Mouse (Mus musculus) small intestine, adult 2 months (tissue): ENCODE data around the gene Fcgr1. TPM values are rescaled to one million over a fixed set of nuclear protein-coding genes. Genes with fewer than 3 reads are reported as not detected.

Source experiments
- H3K27ac ChIP-seq: fragments of 200-500 bp; 2 replicates; pipeline ENCODE4 v1.5.1; 2012; ENCODE audit warnings: low read depth, low read length, control low read depth, inconsistent platforms; ENCODE audit not compliant: insufficient read depth
- H3K27me3 ChIP-seq: fragments of 200-500 bp; 2 replicates; pipeline ENCODE4 v1.6.1; 2012; ENCODE audit warnings: mild to moderate bottlenecking, moderate library complexity, low read length, inconsistent platforms; ENCODE audit not compliant: control insufficient read depth, insufficient read depth
- H3K36me3 ChIP-seq: fragments of 200-500 bp; 2 replicates; pipeline ENCODE4 v1.6.1; 2012; ENCODE audit warnings: mild to moderate bottlenecking, low read length, control low read depth, inconsistent platforms; ENCODE audit not compliant: control insufficient read depth, insufficient read depth
- H3K4me1 ChIP-seq: fragments of 200-500 bp; 2 replicates; pipeline ENCODE4 v1.6.1; 2012; ENCODE audit warnings: low read length, inconsistent platforms, mixed read lengths; ENCODE audit not compliant: control insufficient read depth, insufficient read depth, insufficient read length
- H3K4me3 ChIP-seq: fragments of 200-500 bp; 2 replicates; pipeline ENCODE4 v1.5.1; 2012; ENCODE audit warnings: low read depth, mild to moderate bottlenecking, control low read depth, inconsistent platforms, low read length, moderate library complexity
- CTCF ChIP-seq: fragments of 200-500 bp; IDR thresholded peaks from 2 replicates; pipeline ENCODE4 v1.5.1; 2012; ENCODE audit warnings: low read depth, mild to moderate bottlenecking, control low read depth, inconsistent platforms, low read length, moderate library complexity, mixed read lengths; ENCODE audit not compliant: insufficient replicate concordance, insufficient read length; ENCODE audit errors: extremely low read depth
- POLR2A ChIP-seq: fragments of 200-500 bp; IDR thresholded peaks from 2 replicates; pipeline ENCODE4 v1.6.1; 2012; ENCODE audit warnings: low read depth, mild to moderate bottlenecking, control low read depth, inconsistent platforms, low read length, moderate library complexity
- WGBS: fragments of 180-500 bp; shearing (Covaris S2); methylation state at CpG from one replicate; pipeline ENCODE4 v1.1.7; 2018; 5-methylcytosine and 5-hydroxymethylcytosine counted together
- polyA plus RNA-seq: library from polyadenylated mRNA; depleted of rRNA; stranded (reverse); fragments of >200 nt; gene quantifications from 2 replicates; pipeline ENCODE4 v1.2.3, GENCODE M21; 2012

Gene Fcgr1
- polyA plus RNA-seq, 1 experiment = 1.8 TPM

DNA sequence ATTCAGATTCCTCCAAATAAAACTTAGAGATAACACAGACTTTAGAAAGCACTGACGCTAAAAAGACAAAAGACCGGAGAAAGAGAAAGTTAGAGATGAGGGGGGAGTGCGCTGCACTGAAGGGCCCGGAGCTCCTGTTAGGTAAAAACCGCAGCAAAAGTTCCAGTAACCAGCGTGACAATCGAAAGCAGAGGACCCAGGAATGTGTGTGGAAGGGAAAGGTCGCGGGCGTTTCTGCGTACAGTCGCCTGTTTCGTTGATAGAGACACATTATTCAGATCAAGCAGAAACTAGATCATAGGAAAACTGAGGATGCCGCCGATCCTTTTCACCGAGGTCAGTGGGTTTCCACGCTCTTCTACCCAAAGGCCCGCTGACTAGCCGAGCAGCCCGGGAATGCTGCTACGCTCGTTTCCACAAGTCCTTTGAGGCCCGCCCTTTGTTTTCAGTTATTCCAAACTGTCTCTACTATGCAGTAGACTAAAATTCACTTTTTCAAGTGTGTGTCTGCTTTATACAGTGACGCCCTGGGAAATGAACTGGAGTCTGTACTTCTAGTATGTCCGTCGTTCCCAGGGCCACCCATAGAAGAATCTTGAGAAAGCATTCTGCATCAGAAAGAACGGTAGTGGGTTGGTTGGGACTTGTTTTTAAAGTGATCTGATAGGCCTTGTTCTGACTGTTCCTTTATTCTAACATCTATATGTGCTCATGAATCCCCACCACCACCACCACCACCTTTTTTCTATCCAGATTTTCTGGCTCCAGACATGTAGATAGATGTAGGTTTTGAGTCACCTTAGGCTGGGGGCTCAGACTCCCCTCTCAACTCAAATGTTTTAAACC is 30.0 kb downstream of the Fcgr1 start:
- H3K27ac ChIP-seq = peak overlapping the region; percentile 97
- H3K4me1 ChIP-seq = peaks cover 6% of the 10 kb centered on the region; the same call in 1 of the 2 replicates
- no peaks in the 10 kb centered on the region for H3K36me3 ChIP-seq
- H3K27me3 ChIP-seq = no peaks in the 10 kb centered on the region
- 1% methylated on average over 27 of the region's 27 CpGs for WGBS
- TF ChIP-seq CTCF (peak; percentile 29; the same call in 1 of the 2 replicates), POLR2A (no peak; the same call in 1 of the 2 replicates)
- H3K4me3 ChIP-seq = peak overlapping the region; percentile 67

DNA sequence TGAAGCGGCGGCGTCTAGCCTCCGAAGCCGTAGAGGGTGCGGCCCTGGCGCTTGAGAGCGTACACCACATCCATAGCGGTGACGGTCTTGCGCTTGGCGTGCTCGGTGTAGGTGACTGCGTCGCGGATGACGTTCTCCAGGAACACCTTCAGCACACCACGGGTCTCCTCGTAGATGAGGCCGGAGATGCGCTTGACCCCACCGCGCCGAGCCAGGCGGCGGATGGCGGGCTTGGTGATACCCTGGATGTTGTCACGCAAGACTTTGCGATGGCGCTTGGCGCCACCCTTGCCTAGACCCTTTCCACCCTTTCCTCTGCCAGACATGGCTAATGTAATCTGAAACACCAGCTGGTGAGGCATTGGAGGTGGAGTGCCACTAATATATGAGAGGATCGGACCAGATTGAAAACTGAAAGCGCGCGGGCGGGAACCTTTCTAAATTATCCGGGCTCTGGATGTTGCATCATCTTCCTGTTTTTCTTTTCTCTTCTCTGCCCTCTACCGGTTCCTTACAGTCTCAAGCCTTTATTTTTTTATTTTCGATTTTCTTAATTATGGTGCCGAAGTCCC is 30.7 kb downstream of the Fcgr1 start, which contains the start of gene Hist2h4:
TSS of gene Hist2h4 (minus strand) at position 333 of the 572 bp plus-strand sequence.
- TF ChIP-seq CTCF (no peak), POLR2A (peak; percentile 96)
- Histone ChIP-seq H3K27me3 (no peaks in the 10 kb centered on the region), H3K36me3 (no peaks in the 10 kb centered on the region), H3K4me1 (peaks cover 9% of the 10 kb centered on the region; the same call in 1 of the 2 replicates), H3K27ac (peak within 1 kb of the TSS; percentile 98), H3K4me3 (peak within 1 kb of the TSS; percentile 74)
- under 1% methylated on average over 40 of the region's 40 CpGs for WGBS

GRCm38 (mm10) chr3:96262216-96262875 is 31.4 kb downstream of the Fcgr1 start:
- under 1% methylated on average over 19 of the region's 19 CpGs for WGBS

GRCm38 (mm10) chr3:96261623-96262022 is 32.1 kb downstream of the Fcgr1 start:
- peak overlapping the region; percentile 98 for H3K27ac ChIP-seq
- WGBS = 44% methylated on average over 3 of the region's 3 CpGs
- no peak overlapping the region for H3K4me3 ChIP-seq

More at GRCm38 (mm10) chr3:96262216-96262875, 31.4 kb downstream of the Fcgr1 start:
- Histone ChIP-seq H3K27ac (peak overlapping the region; percentile 98), H3K27me3 (no peaks in the 10 kb centered on the region), H3K36me3 (no peaks in the 10 kb centered on the region), H3K4me1 (peaks cover 7% of the 10 kb centered on the region; the same call in 1 of the 2 replicates), H3K4me3 (peak overlapping the region; percentile 74)
- no peak for TF ChIP-seq CTCF
- peak; percentile 92 for TF ChIP-seq POLR2A

GRCm38 (mm10) chr3:96260220-96260619 is 33.5 kb downstream of the Fcgr1 start:
- WGBS = 92% methylated on average over 5 of the region's 5 CpGs
- H3K27ac ChIP-seq = no peak overlapping the region
- TF ChIP-seq POLR2A (no peak), CTCF (no peak)

More at GRCm38 (mm10) chr3:96261623-96262022, 32.1 kb downstream of the Fcgr1 start:
- H3K27me3 ChIP-seq = no peaks in the 10 kb centered on the region
- TF ChIP-seq POLR2A (no peak), CTCF (no peak)
- no peaks in the 10 kb centered on the region for H3K36me3 ChIP-seq
- peaks cover 7% of the 10 kb centered on the region; the same call in 1 of the 2 replicates for H3K4me1 ChIP-seq

DNA sequence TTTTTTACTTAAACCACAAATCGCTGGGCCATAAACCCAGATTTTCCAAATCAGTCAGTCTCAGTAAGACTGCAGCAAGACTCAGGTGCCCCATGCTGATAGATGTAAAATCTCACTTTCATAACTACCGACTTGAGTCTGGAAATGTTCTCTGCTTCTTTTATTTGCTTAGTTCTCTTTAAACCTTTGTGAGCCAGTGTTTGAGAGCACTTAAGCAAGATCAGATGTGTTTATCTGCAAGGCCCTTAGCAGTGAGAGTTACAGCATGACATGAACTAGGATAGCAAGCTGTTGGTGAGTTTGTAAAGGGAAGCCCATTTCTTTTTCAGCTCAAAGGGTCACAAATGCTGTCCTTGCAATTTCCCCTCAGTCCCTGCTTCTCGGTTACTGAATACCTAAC is 36.6 kb downstream of the Fcgr1 start:
- Histone ChIP-seq H3K27me3 (no peaks in the 10 kb centered on the region), H3K4me1 (peaks cover 10% of the 10 kb centered on the region; the same call in 1 of the 2 replicates), H3K27ac (no peak overlapping the region), H3K4me3 (no peak overlapping the region), H3K36me3 (no peaks in the 10 kb centered on the region)
- whole genome bisulfite sequencing = 66% methylated on average over 3 of the region's 3 CpGs
- TF ChIP-seq POLR2A (no peak), CTCF (no peak)

More at GRCm38 (mm10) chr3:96260220-96260619, 33.5 kb downstream of the Fcgr1 start:
- Histone ChIP-seq H3K4me3 (no peak overlapping the region), H3K4me1 (peaks cover 10% of the 10 kb centered on the region; the same call in 1 of the 2 replicates), H3K36me3 (no peaks in the 10 kb centered on the region), H3K27me3 (no peaks in the 10 kb centered on the region)
